Mouse (Mus musculus): ENCODE results near the gene Frmd6. TPM values are rescaled to one million over a fixed set of nuclear protein-coding genes. Genes with fewer than 3 reads are reported as not detected.

The Frmd6 gene
- 10 to 100 TPM; 34.9 to 40.8 TPM for total RNA-seq (2021)

DNA sequence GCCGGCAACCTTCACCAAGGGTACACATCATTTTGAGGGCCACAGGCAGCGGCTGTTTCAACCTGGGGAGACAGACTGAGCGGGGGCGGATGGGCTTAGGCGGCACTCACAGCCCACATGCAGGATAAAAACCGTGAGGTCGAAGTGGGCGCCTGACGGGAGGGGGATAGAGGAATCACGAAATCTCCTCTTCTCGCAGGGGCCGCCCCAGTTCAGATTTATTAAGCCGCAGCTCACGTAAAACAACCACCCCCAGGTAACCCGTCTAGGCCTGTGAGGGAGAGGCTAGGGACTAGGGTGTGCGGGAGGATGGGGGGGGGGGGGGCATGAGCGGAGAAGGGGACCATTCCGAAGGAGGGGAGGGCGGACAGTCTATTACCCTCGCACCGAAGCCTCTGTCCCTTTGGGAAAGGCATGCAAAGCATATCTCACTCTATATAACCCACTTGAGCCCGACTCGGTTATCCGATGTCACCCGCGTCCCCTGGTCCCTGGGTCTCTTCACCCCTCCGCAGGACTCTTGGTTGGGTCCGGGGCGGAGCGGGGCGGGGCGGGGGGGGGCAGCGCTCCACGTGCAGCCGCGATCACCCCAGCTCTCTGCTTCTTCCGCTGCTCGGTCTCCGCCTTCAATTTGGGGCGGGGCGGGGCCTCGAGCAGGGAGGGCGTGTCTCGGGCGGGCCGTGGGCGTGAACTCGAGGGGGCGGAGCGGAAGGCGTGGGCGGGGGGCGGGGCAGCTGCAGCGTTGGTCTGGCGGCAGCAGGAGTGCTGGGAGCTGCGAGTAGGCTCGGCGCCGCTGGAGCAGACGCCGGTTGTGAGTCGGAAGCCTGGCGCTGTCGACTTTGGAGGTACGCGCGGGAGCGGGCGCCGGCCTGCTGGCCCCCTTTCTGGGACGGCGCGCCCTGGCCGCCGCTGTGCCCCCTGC, at the start of gene Frmd6:
TSS of gene Frmd6 (plus strand) at position 786 of the 922 bp plus-strand sequence.
- intact Hi-C loops (cut with DNase I): loop anchor here (1.0 to 5.0 kb wide), 7 partner anchors 46 to 329 kb away; no protein-coding TSS in a partner anchor
- peak; percentile 88 to 93 for DNase-seq (ENCODE audit: low spot score in 2 of 2)

- intact Hi-C loops (cut with DNase I): loop anchor here (5.0 kb wide), 2 partner anchors 63 to 78 kb away; no protein-coding TSS in a partner anchor
- DNase-seq (ENCODE audit: low spot score in 2 of 2): no peak
These were observed 49.7 kb upstream of the Frmd6 start for GRCm38 (mm10) chr12:70775609-70776008.

DNA sequence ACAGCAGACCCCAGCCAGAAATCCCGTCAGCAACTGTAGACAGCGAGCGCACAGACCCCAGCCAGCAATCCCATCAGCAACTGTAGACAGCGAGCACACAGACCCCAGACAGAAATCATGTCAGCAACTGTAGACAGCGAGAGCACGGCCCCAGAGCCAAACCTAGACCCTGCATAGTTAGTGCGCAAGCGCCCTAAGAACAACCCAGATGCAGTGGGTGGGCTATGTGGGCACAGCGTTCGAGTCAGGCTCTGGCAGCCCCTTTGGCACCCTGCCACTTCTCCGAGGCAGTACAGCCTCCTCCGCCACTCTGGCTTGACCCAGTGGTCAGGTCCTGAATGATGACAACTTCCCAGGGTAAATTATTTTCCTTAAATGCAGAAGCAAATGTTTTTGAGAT, 48.6 kb upstream of the Frmd6 start:
- intact Hi-C loops (cut with DNase I): loop anchor here (5.0 kb wide), 2 partner anchors 64 to 79 kb away; no protein-coding TSS in a partner anchor
- DNase-seq (ENCODE audit: low spot score in 2 of 2): peak in 1 of 2 experiments; percentile 28

DNA sequence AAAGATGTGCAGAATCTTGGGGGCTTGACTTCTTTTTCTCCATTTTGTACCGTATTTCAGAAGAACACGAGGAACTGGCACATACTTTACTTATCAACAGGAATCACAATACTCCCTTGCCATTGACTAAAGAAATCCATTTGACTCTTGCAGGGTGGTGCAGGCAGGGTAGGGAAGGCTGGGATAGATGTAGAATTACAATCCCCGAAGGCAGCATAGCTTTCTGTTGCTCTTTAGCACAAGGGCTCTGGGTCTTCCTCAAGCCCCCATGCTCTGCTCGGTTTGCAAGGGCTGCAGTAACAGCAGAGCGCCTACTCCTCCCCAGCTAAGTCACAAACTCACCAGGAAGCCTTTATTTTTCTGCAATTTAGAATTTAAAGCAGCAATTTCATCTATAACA, 47.8 kb upstream of the Frmd6 start:
- intact Hi-C loops (cut with DNase I): loop anchor here (5.0 kb wide), 2 partner anchors 65 to 80 kb away; no protein-coding TSS in a partner anchor

DNA sequence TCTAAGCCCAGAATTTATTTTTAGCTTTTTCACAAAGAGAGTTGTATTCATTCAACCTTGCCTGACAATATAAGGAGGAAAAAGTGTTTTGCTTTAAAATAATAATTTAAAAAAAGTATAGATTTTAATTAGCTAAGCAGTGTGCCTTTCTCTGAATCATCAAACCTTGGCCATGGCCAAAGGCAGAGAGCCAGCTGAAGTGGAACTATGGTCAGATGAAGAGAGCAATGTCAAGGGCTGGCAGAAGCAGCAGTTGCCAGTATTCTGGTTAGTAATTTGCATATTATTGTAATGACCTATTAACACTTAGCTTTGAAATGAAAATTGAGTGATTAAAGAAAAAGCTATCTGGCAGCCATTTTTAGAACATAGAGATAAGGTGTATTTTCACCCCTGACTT, 47.4 kb upstream of the Frmd6 start:
- DNase-seq (ENCODE audit: low spot score in 2 of 2): no peak
- intact Hi-C loops (cut with DNase I): loop anchor here (2.0 to 5.0 kb wide), 3 partner anchors 47 to 81 kb away; partner anchors contain the start of gene Frmd6

More for the DNA sequence above, 47.8 kb upstream of the Frmd6 start:
- peak in 1 of 2 experiments; percentile 20 for DNase-seq (ENCODE audit: low spot score in 2 of 2)

DNA sequence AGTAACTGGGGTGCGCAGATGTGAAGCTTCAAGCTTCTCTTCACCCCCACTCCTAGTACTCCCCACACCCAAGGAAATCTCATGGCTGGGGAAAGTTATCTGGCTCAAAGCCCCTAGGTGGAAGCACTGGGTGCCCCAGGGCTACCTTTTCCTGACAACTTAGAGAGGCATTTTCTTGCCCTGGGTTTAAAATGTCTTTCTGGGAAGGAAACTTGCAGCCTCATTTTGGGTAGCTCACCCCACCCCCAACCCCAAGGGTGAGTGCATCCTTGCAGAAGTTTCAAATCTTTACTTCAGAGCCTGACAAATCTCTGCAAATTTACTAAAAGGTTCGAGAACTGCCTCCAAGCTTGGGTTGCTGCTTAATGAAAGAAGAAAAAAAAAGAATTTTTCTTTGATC, 47.0 kb upstream of the Frmd6 start:
- intact Hi-C loops (cut with DNase I): loop anchor here (2.0 to 5.0 kb wide), 3 partner anchors 47 to 81 kb away; partner anchors contain the start of gene Frmd6
- no peak for DNase-seq (ENCODE audit: low spot score in 2 of 2)

- intact Hi-C loops (cut with DNase I): loop anchor here (2.0 to 5.0 kb wide), 3 partner anchors 46 to 81 kb away; partner anchors contain the start of gene Frmd6
- peak in 1 of 2 experiments; percentile 80 for DNase-seq (ENCODE audit: low spot score in 2 of 2)
These were observed 46.6 kb upstream of the Frmd6 start for GRCm38 (mm10) chr12:70778724-70779123.

- intact Hi-C loops (cut with DNase I): no loop called here
- no peak for DNase-seq (ENCODE audit: low spot score in 2 of 2)
These were observed 42.3 kb upstream of the Frmd6 start for GRCm38 (mm10) chr12:70783049-70783448.

DNA sequence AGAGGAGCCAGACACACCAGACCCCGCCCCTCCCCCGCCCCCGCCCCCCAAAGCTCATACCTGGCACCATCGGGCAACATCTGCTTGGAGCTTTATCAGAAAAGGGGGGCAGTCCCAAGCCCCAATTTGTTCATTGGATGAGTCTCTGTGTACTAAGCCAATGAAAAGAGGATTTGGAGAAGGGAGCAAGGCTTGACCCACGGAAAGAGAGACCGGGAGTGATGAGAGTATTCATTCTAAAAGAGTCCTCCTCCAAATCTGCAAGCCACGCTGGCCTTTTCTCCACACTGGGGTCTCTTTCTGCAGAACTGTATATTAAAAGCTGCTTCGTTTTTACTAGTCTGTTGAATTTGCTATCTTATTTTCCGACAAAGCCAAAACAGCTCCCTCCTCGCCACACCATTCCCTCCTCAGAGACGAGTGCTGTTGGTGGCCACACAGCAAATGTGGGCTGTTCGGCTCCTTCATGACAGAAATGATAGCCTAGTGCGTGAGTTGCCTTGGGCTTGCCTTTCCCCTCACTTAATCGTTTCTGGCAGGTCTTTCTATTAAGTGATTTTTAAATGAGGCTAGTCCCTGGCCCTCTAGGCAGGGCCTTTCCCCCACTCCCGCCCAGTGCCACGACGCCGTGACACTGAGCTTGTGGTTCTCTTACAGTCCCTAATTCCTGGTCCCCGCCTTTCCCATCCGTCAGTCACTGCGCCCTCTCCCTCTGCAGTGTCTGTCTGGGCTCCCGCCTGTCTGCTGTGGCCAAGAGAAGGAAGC, 41.7 kb upstream of the Frmd6 start:
- intact Hi-C loops (cut with DNase I): no loop called here
- no peak for DNase-seq (ENCODE audit: low spot score in 2 of 2)

GRCm38 (mm10) chr12:70784240-70784705, 41.0 kb upstream of the Frmd6 start:
- no peak for DNase-seq (ENCODE audit: low spot score in 2 of 2)
- intact Hi-C loops (cut with DNase I): no loop called here

- intact Hi-C loops (cut with DNase I): no loop called here
- DNase-seq (ENCODE audit: low spot score in 2 of 2): no peak
These were observed 36.0 kb upstream of the Frmd6 start for GRCm38 (mm10) chr12:70789341-70789740.

DNA sequence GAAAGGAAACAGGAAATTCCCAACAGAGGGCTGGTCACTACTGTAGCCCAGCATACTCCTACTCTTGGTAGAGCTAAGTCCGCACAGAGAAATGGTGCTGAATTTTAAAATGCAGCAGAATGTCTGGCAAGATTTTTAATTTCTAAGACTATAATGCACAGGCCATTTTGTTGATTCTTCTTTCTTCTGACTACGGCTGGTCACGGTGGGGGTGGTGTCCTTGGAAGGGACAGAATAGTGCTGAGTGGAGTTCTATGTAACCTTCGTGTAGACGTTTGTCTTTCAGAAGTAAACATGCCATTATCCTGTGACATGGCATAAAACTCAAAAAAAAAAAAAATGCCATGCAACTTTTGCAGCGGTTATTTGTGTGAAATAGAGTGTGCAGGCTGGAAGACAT, 32.0 kb upstream of the Frmd6 start:
- intact Hi-C loops (cut with DNase I): no loop called here
- DNase-seq (ENCODE audit: low spot score in 2 of 2): no peak

GRCm38 (mm10) chr12:70794543-70795388, 30.5 kb upstream of the Frmd6 start:
- DNase-seq (ENCODE audit: low spot score in 2 of 2): no peak
- intact Hi-C loops (cut with DNase I): no loop called here

DNA sequence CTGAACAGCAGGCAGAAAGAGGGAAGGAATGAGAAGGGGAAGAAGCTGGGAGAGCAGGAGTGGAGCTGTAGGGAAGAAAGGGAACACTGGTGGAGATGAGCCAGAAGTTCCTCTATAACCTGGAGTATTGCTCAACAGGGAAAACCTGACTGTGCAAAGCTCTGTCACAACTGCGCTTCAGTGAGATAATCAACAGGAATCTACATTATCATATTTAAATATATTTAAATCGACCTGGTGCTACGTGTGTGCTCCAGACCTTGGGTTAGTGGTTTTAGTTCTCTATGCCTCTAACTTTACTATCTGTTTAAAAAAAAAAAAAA, 30.0 kb upstream of the Frmd6 start:
- intact Hi-C loops (cut with DNase I): no loop called here

DNA sequence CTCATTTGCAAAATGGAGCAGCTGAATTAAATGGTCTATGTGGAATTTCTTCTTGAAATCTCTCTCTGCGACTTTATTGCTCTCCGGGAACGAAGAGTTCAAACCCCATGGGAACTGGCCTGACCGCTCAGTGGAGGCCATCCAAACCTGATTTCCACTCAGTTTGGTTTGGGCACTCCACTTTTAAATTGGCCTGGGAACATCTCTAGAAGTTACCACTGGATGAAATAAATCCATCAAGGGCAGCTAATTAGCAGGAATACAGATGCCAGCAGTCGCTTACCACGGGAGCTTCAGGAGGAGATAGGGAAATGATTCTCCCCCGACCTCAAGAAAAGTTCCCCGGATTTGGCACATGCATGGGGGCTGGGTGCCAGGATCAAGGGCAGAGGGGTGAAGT, 26.8 kb upstream of the Frmd6 start:
- DNase-seq (ENCODE audit: low spot score in 2 of 2): no peak
- intact Hi-C loops (cut with DNase I): no loop called here

More for the DNA sequence above, 30.0 kb upstream of the Frmd6 start:
- no peak for DNase-seq (ENCODE audit: low spot score in 2 of 2)

DNA sequence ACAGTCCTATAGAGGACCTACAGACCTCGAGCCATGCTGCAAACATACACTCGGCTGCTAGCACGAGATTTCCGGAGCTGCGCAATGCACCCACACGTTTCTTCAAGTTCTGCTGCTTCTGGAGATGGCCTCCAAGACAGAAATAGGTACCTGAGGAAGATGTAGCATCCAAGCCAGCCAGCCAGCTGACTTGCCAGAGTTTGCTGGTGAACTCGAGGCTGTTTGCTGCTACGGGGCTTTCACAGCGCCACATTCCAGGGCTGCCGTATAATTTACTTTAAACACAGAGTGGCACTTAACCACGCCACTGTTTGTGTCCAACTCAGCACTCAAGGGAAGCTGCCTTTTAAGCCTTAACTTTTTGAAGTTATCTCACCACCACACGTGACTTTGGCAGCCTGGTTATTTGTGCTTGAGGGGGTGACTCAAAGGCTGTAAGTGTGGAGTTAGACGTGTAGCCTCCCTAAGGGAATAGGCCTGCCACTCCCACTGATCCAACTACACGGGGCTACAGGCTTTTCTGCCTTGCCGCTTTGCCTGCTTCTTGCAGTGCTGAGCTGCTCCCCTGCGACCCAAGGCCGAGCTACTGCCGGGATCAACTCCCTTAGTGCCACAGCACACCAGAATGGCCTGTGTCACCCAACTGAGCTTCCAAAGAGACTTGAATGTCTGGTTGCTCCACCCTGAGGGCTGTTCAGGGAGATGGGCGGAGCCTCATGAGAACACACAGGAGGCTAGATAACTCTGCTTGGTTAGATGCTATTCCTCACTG, 25.9 kb upstream of the Frmd6 start:
- intact Hi-C loops (cut with DNase I): no loop called here
- DNase-seq (ENCODE audit: low spot score in 2 of 2): peak; percentile 31 to 86

- DNase-seq (ENCODE audit: low spot score in 2 of 2): no peak
- intact Hi-C loops (cut with DNase I): no loop called here
These were observed 25.2 kb upstream of the Frmd6 start for GRCm38 (mm10) chr12:70800086-70800485.

- intact Hi-C loops (cut with DNase I): no loop called here
- no peak for DNase-seq (ENCODE audit: low spot score in 2 of 2)
These were observed 24.0 kb upstream of the Frmd6 start for GRCm38 (mm10) chr12:70801361-70801760.
